Mouse (Mus musculus): ENCODE data around the gene Gm37596.
"Not testable (repeated sequence)": the region's sequence is repeated elsewhere in the genome, so short reads cannot be mapped to it uniquely, and the experiment has no call there.

Gm37596 gene

DNA sequence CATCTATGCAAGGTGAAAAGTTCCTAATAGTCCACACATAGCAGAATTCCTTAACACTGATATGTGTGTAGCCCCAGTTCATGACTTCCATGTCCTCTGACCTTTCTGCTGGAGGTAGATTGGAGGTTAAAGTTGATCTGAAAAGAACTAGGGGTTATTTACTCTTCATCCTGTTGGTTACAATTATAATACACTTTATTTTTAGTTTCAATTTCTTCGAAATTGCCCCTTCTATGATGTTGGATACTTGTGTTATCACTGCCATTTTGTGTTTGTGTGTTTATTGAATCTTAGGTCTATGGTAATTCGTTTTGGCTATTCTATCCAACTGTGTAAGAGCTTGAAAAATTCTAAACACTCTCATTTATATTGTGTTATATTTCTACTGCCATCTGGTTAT lies at the start of gene Gm37596:
Gene Gm37596 (minus strand): TSS at position 101 of the 400 bp plus-strand sequence.
- not testable (repeated sequence) for DNase-seq (ENCODE audit: low read depth, low spot score)

DNA sequence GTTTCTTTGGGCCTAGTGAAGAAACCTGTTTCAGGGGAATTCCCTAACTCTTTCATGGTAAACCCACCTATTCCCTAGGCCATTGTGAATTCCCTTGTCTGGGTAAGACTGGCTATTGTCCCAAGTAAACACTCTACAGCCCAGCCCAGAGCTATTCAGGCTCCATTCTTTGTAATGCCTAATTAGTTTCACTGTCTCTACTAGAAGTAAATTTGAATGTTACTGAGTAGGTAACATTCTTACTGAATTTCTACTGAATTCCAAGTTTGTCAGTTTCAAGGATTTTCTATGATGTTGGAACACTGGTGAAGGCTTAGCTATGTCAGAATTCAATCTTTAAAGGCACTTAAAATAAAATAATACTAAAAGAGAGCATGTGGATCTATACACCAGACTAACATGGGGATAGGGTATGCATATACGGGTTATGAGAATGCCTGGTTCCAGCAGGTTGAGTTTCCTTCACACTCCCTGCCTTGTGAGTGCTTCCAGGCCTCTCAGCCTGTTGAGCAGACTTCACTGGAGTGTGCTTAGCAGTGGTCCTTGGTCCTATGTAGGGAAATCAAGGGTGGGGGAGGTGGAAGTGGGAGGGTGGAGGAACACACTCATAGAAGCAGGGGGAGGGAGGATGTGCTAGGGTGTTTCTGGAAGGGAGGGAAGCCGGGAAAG lies 16.2 kb upstream of the Gm37596 start:
- not testable (repeated sequence) for DNase-seq (ENCODE audit: low read depth, low spot score)

DNA sequence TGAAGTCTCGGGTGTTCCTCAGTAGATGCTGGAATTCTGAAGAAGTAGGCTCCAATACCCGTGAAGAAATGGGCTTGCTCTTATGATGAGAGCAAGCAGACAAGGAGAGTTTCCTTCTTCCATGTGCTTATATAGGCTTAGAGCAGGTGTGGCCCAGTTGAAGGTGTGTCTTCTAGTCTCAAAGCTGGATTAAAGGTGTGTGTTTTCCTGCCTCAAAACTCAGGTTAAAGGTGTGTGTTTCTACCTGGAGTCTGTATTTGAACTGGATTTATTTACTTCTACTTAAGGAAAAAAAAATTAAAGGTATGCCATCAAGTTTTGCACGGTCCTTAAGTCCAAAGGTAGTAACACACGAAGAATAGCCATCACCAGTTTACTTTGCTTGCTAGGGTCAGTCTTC lies 16.7 kb downstream of the Gm37596 start, which contains the start of gene Tdpoz1:
Gene Tdpoz1 (minus strand): TSS at position 101 of the 400 bp plus-strand sequence.
- DNase-seq (ENCODE audit: low read depth, low spot score) = not testable (repeated sequence)

- not testable (repeated sequence) for DNase-seq (ENCODE audit: low read depth, low spot score)
Observed at GRCm38 (mm10) chr3:93670805-93671503, 21.9 kb downstream of the Gm37596 start.

GRCm38 (mm10) chr3:93654260-93654659 lies 38.6 kb downstream of the Gm37596 start:
- DNase-seq (ENCODE audit: low read depth, low spot score) = no peak

DNA sequence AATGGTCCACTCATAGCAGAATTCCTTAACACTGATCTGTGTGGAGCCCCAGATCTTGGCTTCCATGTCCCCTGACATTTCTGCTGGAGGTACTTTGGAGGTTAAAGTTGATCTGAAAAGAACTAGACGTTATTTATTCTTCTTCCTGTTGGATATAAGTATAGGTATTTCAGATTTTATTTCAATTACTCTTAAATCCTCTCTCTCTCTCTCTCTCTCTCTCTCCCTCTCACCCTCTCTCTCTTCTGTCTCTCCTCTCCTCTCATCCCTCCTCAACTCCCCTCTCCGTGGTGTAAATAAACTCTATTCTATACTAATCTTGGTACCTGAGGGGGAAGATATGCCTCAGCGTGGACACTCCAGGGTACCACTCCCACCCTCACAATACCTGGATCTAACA lies 40.3 kb downstream of the Gm37596 start, which contains the start of gene Tdpoz2:
Gene Tdpoz2 (minus strand): TSS at position 101 of the 400 bp plus-strand sequence.
- no peak for DNase-seq (ENCODE audit: low read depth, low spot score)
